Mouse (Mus musculus) T-helper 2 cell (primary cell): ENCODE results near the gene Dolpp1.
"Not testable (repeated sequence)": the region's sequence is repeated elsewhere in the genome, so short reads cannot be mapped to it uniquely, and the experiment has no call there.

ENCODE experiments used
- in situ Hi-C: fragments of 300-600 bp; cut with MboI, MseI; formaldehyde crosslinking; loops from one replicate; pipeline ENCODE4 v1.15.1; 2025; ENCODE audit warnings: high pct_unique_total_duplicates

Gene Dolpp1

DNA sequence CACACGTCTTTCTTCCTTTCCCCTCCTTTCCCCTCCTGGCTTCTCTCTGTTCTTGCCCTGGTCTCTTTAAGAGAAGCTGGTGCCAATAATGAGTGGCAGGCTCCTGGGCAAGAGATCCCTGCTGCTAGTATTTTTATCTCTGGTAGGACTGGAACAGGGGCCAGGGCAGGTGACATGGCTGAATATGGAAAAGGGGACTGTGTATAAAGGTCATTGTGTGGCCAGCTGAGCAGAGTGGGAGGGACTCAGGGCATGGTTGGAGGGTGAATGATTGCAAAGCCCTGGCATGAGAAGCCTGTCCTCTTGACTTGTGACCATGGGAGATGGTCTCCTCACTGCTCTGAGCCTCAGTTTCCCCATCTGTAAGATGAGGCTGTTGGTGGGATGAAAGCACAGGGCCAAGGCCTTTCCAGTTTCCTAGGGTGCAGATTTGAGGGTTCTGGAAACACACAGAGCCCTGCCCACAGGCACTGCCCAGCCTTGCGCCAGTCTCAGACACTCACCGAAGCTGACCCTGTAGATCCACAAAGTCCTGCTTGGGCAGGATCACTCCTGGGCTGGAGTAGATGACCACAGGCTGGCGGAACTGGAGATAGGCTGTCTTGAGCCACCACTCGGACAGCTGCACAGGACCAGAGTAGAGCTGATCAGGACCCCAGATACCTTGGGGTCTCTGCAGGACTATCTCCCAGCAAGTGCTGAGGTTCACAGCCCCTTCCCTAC lies 17.6 kb downstream of the Dolpp1 start:
- in situ Hi-C loops = loop anchor here (5.0 kb wide), 1 partner anchor 42 kb away; no protein-coding TSS in a partner anchor

DNA sequence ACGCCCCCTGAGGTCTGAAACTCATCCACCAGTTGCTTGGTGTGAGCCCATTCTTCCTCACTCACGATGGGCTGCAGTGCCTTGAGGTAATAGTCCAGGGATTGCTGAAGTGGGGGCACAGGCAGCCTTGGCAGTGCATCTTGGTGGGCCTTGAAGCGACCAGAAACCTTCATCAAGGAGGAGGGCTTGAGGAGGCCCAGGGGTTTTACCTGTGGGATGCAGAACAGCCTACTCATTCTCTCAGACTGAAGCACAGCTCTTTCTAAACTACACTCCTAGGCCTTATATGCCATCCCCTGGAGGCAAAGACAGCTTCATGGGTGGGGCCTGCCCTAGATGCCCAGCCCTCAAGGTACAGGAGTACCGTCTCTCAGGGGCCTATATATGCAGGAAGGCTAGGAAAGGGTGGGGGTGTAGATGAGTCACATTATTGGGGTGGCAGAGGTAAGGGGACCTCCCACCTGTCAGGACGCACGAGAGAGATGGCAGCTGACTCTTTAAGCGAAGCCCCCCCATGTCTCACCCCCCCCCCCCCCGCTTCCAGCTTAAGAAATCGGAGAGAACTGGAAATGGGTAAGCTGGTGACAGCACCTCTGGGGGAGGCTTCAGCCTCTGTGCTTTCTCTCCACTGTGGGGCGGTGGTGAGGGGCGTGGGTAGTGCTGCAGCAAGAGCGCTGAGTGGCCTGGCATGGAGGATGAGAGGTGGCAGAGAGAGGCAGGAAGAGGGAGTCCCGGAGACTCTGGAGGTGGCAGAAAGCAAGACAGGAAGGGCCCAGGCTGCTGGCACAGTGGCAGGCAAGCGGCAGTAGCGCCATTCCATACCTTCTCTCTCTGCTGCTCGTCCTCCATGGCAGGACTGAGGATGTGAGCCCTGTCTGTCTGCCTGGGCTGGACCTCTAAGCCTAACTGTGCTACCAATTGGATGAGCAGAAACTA lies 21.3 kb downstream of the Dolpp1 start:
- in situ Hi-C loops = no loop called here

DNA sequence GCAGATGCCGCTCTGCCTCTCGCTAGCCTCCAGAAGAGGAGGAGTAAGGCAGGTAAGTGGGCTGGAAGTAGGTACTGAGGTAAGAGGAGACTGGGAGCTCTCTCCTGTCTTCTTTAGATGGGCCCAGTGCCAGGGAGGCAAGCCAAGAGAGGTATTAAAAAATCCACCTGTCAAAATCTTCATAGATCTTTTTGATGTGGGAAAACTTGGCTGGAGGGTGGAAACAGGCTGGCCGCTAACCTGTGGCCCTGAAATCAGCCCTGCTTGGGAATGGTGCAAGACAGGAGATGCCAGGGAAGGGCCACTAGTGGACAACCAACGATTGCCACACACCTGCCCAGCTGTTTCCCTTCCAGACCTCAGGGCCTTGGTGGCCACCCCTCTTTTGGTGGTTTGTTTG lies 22.0 kb downstream of the Dolpp1 start:
- in situ Hi-C loops = no loop called here

DNA sequence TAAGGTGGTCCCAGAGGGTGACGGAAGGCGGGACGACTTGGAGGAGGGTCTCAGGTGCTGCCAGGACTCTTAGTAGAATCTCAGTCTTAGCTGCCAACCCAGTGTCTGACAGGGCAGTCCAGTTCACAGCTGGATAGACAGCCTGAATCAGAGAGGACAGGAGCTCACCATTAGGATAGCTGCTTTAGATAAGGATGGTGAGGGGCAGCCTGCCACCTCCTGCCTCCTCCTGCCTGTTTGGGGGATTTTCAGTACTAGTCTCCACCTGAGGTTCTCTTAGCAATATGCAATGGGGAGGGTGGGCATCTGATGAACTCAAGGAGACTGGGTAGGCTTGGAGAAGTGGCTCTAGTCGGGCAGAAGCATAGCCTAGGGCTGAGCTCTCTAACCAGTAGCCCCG lies 22.6 kb downstream of the Dolpp1 start:
- in situ Hi-C loops = no loop called here

DNA sequence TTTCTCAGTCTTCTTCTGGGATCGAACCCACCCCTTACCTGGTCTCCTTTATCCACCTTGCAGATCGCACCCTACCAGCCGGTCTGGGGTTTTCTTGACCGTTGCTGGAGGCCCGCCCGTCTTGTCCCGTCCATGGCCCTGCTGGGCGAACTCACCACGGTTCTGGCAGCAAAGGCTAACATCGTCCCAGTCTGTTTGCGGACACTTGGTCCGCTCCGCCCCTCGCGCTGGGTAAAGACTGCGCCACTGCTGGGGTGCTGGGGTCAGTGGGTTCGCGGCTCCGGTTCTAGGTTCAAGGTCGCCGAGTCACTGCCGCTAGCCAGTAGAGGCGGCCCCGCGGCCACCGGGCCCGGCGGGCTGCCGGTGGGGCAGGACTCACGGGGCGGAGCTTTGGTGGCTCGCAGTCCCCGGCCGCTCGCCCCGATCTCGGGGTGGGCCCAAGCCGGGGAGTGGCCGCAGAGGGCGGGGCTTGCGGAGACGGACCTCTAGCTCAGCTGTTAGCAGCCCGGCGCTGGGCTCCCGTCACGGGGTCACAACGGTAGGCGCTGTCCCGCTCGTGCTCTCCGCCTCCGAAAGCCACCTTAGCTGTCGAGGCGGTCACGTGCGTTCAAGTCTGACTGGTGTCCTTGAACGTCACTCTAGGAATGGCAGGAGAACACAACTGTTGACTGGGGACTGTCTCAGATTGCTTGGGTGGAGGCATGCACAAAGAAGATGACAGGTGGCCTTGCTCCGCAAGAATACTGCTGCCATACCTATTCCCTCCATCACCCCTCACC lies 23.3 kb downstream of the Dolpp1 start, which contains the start of gene Crat:
Crat (minus strand) TSS at position 657 of the 779 bp plus-strand sequence.
- in situ Hi-C loops = no loop called here

DNA sequence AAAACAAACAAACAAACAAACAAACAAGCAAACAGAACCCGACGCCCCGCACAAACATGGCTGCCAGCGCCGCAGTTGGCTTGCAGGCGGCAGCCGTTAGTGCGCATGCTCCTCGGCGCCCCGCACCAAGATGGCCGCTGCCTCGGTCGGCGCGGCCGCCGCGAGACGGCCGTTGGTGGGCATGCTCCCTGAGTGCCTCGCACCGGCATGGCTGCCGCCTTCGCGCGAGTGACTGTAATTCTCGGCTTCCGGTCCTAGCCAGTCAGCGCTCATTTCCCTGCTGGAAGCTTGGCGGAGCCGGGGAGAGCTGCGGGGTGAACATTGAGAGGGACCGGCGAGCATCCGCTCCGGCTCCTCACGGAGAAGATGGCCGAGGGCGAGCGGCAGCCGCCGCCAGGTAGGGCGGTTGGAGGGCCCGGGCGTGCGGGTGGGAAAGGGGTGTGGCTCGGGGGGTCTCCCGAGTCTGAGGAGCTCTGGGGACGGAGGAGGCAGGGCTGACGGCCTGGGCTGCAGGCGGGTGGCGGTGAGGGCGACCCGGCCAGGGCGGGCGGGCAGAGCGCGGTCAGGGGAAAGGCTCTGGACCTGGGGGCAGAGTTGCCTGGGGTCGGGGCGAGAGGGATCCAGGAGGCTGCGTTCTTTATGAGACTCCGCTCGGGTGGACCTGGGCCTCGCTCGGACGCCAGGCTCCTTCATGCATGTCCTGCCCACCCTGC lies 24.0 kb downstream of the Dolpp1 start, which contains the start of gene Ptpa:
Ptpa (plus strand) TSS at position 104 of the 713 bp plus-strand sequence.
- in situ Hi-C loops = no loop called here

DNA sequence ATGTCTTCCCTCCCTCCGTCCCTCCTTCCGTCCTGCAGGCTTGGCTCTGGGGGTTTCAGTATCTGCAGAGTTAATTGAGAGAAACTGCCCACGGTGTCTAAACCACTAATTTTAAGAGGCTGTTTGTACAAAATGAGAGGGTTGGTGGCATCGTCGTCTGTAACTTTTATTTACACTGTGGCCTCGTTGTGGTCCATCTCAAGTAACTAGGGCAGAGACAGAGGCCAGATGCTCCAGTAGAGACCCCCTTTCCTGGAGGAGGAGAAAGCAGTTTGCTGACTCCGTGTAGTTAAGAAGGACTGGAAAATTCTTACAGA lies 24.6 kb downstream of the Dolpp1 start:
- in situ Hi-C loops = no loop called here

DNA sequence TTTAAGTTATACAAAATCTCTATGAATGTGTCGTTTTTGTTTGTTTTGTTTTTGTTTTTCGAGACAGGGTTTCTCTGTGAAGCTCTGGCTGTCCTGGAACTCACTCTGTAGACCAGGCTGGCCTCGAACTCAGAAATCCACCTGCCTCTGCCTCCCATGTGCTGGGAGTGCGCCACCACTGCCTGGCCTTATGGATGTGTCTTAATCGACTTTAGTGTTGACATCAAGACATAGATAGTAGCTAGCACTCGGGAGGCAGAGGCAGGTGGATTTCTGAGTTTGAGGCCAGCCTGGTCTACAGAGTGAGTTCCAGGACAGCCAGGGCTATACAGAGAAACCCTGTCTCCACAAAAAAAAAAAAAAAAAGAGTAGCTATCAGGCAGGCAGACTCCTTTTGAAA lies 25.1 kb downstream of the Dolpp1 start:
- in situ Hi-C loops = not testable (repeated sequence)

DNA sequence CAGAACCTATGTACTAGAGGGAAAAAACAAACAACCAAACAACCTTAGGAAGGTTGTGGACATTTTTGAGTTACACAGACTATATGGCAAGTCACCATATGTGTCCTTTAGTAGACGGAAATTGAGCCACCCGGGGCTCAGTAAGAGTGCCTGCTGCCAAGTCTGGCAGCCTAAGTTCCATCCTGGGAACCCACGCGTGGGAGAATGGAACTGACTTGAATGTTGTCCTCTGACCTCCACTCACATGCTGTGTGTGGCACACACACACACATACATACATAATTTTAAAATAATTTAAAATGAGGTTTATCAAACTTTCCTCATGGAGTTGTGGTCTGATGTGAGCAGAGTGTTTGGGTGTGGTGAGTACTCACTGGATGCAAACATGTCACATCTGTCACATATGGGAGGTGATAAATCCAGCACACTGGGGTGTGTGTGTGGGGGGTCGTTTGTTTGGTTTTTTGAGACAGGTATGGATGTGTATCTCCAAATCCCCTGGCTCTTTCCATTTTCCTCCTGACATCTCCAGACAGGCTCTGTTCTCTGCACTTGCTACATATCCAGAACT lies 25.6 kb downstream of the Dolpp1 start:
- in situ Hi-C loops = no loop called here

DNA sequence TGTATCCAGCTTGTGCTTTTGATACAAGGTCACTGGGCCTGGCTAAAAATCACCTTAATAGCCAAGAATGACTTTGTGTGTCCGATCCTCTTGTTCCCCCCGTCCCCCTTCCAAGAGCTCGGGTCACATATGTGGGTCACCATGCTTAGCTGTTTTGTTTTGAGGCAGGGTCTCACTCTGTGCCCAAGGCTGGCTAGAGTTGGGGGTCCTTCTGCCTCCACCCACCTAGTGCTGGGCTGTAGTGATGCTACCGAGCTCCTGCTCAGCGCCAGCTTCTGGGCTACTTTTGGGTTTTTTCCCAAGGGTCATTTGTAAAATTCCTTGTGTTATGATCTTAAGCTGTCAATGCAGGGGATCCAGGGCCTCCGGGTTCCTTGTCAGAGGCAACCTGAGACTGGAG lies 26.2 kb downstream of the Dolpp1 start:
- in situ Hi-C loops = no loop called here

DNA sequence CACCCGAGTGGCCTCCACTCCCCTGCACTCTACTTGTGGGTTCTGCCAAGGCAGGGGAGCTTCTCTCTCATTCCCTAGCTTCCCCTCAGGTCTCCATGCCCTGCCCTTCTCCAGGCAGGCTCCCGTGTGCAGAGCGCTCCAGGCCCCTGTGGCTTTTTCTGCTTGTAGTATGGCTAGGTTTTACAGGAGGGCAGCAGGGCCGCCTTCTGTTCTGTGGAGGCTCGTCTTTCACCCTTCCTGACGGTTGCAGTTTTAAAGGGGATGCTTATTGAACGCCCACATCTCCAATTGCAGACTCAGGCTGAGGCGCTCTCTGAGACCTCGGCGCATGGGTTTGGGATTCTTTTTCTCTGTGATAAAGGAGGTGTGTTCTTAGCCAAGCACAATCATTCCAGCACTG lies 27.1 kb downstream of the Dolpp1 start:
- in situ Hi-C loops = no loop called here

DNA sequence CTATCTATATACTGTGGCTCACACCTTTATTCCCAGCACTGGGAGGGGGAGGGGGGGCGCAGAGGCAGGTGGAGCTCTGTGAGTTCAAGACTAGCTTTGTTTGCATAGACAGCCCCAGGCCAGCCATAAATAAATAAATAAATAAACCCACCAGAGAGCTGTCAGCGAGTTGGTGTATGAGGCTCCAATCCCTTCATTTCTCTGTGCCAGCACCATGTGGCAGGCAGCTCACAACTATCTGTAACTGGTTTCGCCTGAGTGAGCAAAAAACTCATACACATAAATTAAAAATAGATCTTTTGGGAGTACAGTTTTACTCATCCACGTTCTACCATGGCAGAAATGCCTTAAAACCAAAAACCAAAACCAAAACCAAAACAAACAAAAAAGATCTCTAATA lies 29.4 kb downstream of the Dolpp1 start:
- in situ Hi-C loops = loop anchor here (10.0 kb wide), 1 partner anchor 833 kb away; no protein-coding TSS in a partner anchor

DNA sequence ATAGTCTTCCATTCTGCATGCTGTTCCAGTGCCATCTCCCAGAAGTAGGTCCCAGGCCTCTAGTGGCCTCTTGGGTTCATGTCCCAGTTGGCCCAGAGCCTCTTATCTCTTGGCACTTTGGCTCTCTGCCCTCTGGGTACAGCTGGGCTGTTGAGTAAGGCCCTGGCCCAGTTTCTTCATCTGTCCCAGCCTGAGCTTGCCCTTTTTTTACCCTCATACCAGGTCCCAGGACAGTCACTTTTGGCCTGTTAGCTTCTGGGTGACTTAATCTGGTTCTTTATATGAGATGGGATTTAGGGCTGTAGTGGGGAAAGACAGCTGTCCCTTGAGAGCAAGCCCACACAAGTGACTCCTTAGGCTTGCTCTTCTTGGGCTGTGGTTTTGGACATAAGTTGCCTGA lies 37.1 kb downstream of the Dolpp1 start:
- in situ Hi-C loops = loop anchor here (10.0 kb wide), 1 partner anchor 826 kb away; no protein-coding TSS in a partner anchor

DNA sequence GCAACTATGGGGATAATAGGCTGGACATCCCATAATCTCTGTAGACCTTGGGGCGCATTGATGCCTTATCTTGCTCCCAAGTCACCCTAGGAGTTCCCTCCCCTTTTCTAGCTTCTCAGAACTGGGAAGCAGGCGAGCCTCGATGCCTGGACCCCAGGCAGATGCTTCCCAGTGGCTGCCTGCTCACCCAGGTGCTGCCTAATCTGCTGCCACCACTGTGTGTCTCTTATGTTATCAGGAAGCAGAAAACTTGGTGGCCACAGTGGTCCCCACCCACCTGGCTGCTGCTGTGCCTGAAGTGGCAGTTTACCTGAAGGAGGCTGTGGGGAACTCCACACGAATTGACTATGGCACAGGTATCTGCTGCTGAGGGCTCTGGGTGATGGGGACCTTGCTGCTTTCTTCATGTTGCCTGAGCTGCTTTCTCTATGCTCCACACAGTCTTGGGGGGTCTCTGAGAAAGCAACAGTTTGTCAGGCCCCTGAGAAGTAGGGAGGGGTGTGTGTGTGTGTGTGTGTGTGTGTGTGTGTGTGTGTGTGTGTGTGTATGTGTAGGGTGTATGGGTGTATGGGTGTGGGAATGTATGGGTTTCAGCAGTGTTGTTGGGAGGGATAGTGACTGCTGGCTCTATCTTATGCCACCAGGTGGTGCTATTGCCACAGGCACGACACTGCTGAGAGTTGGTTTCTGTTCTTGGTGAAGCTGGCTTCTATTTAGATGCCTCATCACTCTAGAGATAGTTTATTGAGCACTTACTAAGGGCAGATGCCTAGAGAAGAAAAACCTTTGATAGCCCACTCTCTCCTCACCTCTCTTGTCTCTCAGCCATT lies 43.5 kb downstream of the Dolpp1 start:
- in situ Hi-C loops = no loop called here

DNA sequence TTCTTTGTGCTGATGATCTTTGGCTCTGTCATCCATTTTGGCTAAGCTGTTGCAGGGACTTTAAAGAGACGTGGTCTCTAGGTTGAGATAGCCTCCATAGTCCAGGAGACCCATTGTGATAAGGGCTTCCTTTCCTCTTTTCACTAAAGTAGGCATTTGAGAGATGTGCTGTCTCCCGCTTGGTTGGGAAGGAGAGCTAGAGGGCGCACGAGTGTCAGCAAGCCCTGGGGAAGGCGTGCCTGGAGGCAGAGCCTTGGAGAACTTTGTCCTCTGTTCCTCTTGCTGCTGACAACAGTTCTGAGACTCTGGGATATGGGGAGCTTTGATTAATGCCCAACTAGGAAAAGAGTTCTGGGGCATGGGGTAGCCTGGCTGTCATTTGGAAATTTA lies 44.1 kb downstream of the Dolpp1 start:
- in situ Hi-C loops = no loop called here

DNA sequence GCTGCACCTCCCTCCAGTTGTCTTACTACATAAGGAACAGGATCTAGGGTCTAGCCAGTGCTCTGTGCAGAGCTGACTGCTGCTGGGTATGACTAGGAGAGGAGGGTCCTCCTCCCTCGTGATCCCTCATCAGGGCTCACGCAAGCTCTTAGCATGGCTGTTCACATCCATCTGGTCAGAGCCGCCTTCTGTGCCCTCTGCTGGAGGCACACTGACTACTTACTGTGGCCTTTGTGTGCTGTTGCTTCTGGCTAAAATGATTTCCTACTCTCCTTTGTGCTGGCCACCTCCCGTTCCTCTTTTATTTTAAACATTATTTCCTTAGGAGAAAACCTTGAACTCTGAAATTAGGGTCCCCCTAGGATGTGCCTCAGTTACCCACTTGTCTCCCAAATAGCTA lies 44.8 kb downstream of the Dolpp1 start:
- in situ Hi-C loops = no loop called here

DNA sequence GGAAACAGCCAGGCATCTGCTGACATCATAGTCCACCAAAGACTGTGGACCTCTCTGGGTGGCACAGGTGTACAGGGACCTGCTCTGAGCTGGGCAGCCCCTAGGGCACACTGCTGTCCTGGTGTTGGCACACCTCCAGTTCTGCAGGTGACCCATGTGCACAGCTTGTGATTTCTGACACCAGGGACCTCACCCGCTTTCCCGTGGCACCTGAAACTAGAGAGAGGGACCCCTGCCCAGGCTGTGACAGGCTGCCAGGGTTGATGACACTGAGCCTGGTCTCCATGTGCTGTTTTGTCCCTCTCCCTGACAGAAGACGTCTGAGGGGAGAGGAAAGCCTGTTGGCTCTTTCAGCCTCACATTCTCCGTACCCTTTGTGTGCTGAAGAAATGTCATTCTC lies 45.7 kb downstream of the Dolpp1 start:
- in situ Hi-C loops = no loop called here

DNA sequence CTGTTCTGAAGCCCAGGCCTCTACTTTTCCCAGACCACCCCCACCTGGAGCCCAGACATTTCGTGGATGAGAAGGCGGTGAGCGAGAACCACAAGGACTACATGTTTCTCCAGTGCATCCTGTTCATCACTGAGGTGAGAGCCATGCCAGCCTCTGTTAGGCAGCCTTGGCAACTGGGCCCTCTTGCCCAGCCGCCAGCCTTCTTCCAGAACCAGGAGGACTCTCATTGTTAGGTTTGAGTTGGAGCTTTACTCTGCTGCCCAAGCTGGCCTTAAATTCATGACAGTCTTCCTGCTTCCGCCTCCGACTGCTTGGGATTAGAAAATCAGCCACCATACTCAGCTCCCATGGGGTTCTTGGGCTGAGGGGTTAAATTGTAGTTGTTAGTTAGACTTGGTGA lies 47.6 kb downstream of the Dolpp1 start:
- in situ Hi-C loops = no loop called here

DNA sequence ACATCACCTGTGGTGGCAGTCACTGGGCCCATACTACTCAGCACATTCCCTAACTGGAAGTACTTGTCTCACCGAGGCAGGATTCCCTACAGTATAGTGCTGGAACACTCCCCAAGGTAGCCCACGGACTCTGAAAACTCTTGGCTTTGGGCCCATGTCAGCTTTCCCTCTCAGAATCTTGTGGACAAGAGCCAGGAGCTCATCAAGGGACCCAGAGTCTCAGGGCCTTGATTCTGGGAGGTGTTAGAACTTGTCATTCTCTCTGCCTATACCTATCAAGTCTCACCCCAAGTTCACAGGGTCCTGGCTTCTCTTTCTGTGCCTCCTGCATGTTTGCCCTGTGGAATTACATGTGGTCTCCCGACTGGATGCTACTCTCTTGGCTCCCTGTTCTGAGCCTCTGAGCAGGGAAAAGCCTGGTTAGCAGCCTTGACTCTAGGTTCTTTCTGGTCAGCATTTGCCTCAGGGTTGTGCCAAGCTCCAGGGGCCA lies 48.2 kb downstream of the Dolpp1 start:
- in situ Hi-C loops = no loop called here
